Mouse (Mus musculus) forebrain, embryonic 11.5 days (tissue): ENCODE data around the gene Bloc1s4. TPM values are rescaled to one million over a fixed set of nuclear protein-coding genes. Genes with fewer than 3 reads are reported as not detected.

Source experiments
- ATAC-seq: fragments of 200-750 bp; cut with Nextera tagmentation; replicated peaks from 2 replicates; pipeline ENCODE4 v1.8.0; 2017; ENCODE audit warnings: moderate TSS enrichment; ENCODE audit not compliant: low FRiP score
- DNase-seq: peaks from one replicate; pipeline ENCODE4 v3.0.0-alpha.2; 2017; ENCODE audit warnings: low spot score
- H3K27ac ChIP-seq: fragments of 300-500 bp; sonication (generic); 2 replicates; pipeline ENCODE4 v1.5.1; 2014; ENCODE audit warnings: low read depth, low read length
- H3K27me3 ChIP-seq: fragments of 300-500 bp; sonication (generic); 2 replicates; pipeline ENCODE4 v1.6.1; 2014; ENCODE audit warnings: mild to moderate bottlenecking, low read length, mixed read lengths; ENCODE audit not compliant: control insufficient read depth, insufficient read depth
- H3K36me3 ChIP-seq: fragments of 300-500 bp; sonication (generic); 2 replicates; pipeline ENCODE4 v1.6.1; 2014; ENCODE audit warnings: mild to moderate bottlenecking, low read length, moderate library complexity, mixed read lengths; ENCODE audit not compliant: control insufficient read depth, insufficient read depth
- H3K4me1 ChIP-seq: fragments of 300-500 bp; sonication (generic); replicated peaks from 2 replicates; pipeline ENCODE4 v1.6.1; 2014; ENCODE audit warnings: low read length, mixed read lengths; ENCODE audit not compliant: control insufficient read depth, insufficient read depth
- H3K4me2 ChIP-seq: fragments of 300-500 bp; sonication (generic); 2 replicates; pipeline ENCODE4 v1.6.1; 2014; ENCODE audit warnings: low read depth, mild to moderate bottlenecking, low read length, moderate library complexity, mixed read lengths; ENCODE audit not compliant: severe bottlenecking
- H3K4me3 ChIP-seq: fragments of 300-500 bp; sonication (generic); 2 replicates; pipeline ENCODE4 v1.5.1; 2014; ENCODE audit warnings: low read depth, low read length
- H3K9ac ChIP-seq: fragments of 300-500 bp; sonication (generic); 2 replicates; pipeline ENCODE4 v1.6.1; 2014; ENCODE audit warnings: low read length
- H3K9me3 ChIP-seq: fragments of 300-500 bp; sonication (generic); 2 replicates; pipeline ENCODE4 v1.6.1; 2016; ENCODE audit warnings: low read length, mixed read lengths; ENCODE audit not compliant: control insufficient read depth
- WGBS: fragments of 180-500 bp; shearing (Covaris S2); extraction: QIAGEN DNeasy Blood & Tissue Kit; methylation state at CpG from one replicate; pipeline ENCODE4 v1.1.7; 2014; 5-methylcytosine and 5-hydroxymethylcytosine counted together
- polyA plus RNA-seq: library from polyadenylated mRNA; unstranded; fragments of >200 nt; fragmentation: Nextera tagmentation; extraction: Ambion mirVana; gene quantifications from 2 replicates; pipeline ENCODE4 v1.2.1, GENCODE M21; 2014

Bloc1s4 gene
- polyA plus RNA-seq, 1 experiment from 2014 or later, result 22.9 TPM

DNA sequence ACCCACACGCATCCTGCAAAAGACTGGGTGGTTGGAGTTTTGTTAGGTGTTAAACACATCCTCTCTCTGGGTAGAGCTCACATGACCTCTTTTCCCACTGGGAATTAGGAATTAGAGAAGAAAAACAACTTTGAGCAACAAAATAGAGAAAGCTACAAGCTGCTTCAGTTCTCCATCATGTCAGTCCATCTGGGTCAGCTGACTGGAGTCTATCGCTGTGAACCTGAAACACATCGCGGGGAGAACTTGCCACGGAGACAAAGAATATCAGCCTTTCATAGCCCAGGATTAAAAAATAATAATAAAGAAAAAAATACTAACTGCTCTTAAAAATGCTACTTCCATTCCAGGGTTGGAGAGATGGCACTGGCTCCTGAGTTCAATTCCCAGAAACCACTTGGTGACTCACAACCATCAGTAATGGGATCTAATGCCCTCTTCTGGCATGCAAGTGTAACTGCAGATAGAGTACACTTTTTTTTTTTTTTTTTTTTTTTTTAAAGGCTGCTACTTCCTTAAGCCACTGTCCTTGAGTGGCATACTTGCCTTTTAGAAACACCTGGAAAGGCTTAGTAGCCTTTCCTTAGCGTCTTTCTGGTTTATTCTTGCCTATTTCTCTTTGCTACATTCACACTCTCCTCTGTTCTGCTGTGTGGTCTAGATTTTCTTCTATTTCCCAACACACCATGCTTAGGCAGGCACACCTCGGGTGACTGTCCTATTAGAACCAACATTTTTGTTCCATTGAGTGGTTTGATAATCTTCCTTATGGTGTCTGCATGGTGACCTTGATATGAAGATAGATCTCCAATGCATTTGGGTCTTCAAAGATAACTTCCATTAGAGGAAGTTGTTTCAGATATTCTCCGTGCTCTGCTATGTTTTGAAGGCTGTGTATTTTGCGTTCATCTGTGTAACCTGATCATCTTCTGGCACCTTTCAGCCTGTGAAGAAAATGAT is 1.9 kb upstream of the Bloc1s4 start:
- WGBS, result 71% methylated on average over 9 of the region's 9 CpGs
- Histone ChIP-seq H3K4me2 (no peak overlapping the region), H3K36me3 (no peaks in the 10 kb centered on the region), H3K4me1 (peaks cover 5% of the 10 kb centered on the region; the same call in 1 of the 2 replicates), H3K27ac (no peak overlapping the region), H3K9ac (no peak overlapping the region), H3K9me3 (no peaks in the 10 kb centered on the region), H3K4me3 (no peak overlapping the region), H3K27me3 (no peaks in the 10 kb centered on the region)
- DNase-seq (no peak), ATAC-seq (no peak)

- H3K36me3 ChIP-seq, result no peaks in the 10 kb centered on the region
- DNase-seq (no peak), ATAC-seq (peak; percentile 72; the same call in 1 of the 2 replicates)
- H3K9ac ChIP-seq, result peak overlapping the region; percentile 83
- peaks cover 5% of the 10 kb centered on the region; the same call in 1 of the 2 replicates for H3K4me1 ChIP-seq
- peak overlapping the region; percentile 90 for H3K4me3 ChIP-seq
- WGBS, result 4% methylated on average over 76 of the region's 76 CpGs
- no peak overlapping the region for H3K27ac ChIP-seq
- H3K4me2 ChIP-seq, result peak overlapping the region; percentile 98
- no peaks in the 10 kb centered on the region for H3K27me3 ChIP-seq
- no peaks in the 10 kb centered on the region for H3K9me3 ChIP-seq
These were observed 485 bp downstream of the Bloc1s4 start for GRCm38 (mm10) chr5:36747794-36748535.

GRCm38 (mm10) chr5:36747071-36747470 is 1.4 kb downstream of the Bloc1s4 start:
- peaks cover 5% of the 10 kb centered on the region; the same call in 1 of the 2 replicates for H3K4me1 ChIP-seq
- H3K27me3 ChIP-seq, result no peaks in the 10 kb centered on the region
- no peak overlapping the region for H3K9ac ChIP-seq
- ATAC-seq (no peak), DNase-seq (no peak)
- WGBS, result 88% methylated on average over 7 of the region's 7 CpGs
- peak overlapping the region; percentile 90 for H3K4me3 ChIP-seq
- no peaks in the 10 kb centered on the region for H3K9me3 ChIP-seq
- no peaks in the 10 kb centered on the region for H3K36me3 ChIP-seq
- H3K4me2 ChIP-seq, result peak overlapping the region; percentile 98; the same call in 1 of the 2 replicates
- H3K27ac ChIP-seq, result no peak overlapping the region

GRCm38 (mm10) chr5:36742126-36742848 is 6.2 kb downstream of the Bloc1s4 start:
- Histone ChIP-seq H3K9ac (no peak overlapping the region), H3K4me3 (no peak overlapping the region), H3K27me3 (no peaks in the 10 kb centered on the region), H3K36me3 (no peaks in the 10 kb centered on the region), H3K4me1 (peaks cover 5% of the 10 kb centered on the region; the same call in 1 of the 2 replicates), H3K27ac (no peak overlapping the region), H3K4me2 (no peak overlapping the region), H3K9me3 (no peaks in the 10 kb centered on the region)
- 45% methylated on average over 16 of the region's 16 CpGs for WGBS
- DNase-seq (peak; percentile 89), ATAC-seq (no peak)

DNA sequence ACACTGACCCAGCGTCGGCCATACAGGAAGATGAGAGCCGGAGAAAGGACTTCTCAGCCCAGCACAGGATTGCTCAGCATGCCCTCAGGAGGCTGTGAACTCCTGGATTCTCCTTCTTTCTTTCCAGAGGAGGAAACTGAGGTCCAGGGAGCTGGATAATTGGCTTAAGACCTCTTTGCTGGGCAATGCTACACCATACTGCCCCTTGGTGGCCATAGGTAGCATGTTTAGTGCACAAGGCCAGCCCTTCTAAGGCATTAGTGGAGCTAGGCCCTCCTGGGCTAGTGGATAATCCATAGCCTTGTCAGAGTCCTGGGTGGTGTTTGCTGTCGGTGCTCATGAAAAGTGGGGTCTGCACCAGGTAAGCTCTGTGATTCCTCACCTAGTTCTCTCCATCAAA is 8.6 kb downstream of the Bloc1s4 start:
- no peak overlapping the region for H3K4me2 ChIP-seq
- H3K4me1 ChIP-seq, result no peaks in the 10 kb centered on the region
- no peak overlapping the region for H3K27ac ChIP-seq
- H3K4me3 ChIP-seq, result no peak overlapping the region
- DNase-seq (no peak), ATAC-seq (no peak)
- H3K9ac ChIP-seq, result no peak overlapping the region
- no peaks in the 10 kb centered on the region for H3K27me3 ChIP-seq
- 66% methylated on average over 4 of the region's 4 CpGs for WGBS
- H3K36me3 ChIP-seq, result no peaks in the 10 kb centered on the region
- no peaks in the 10 kb centered on the region for H3K9me3 ChIP-seq

DNA sequence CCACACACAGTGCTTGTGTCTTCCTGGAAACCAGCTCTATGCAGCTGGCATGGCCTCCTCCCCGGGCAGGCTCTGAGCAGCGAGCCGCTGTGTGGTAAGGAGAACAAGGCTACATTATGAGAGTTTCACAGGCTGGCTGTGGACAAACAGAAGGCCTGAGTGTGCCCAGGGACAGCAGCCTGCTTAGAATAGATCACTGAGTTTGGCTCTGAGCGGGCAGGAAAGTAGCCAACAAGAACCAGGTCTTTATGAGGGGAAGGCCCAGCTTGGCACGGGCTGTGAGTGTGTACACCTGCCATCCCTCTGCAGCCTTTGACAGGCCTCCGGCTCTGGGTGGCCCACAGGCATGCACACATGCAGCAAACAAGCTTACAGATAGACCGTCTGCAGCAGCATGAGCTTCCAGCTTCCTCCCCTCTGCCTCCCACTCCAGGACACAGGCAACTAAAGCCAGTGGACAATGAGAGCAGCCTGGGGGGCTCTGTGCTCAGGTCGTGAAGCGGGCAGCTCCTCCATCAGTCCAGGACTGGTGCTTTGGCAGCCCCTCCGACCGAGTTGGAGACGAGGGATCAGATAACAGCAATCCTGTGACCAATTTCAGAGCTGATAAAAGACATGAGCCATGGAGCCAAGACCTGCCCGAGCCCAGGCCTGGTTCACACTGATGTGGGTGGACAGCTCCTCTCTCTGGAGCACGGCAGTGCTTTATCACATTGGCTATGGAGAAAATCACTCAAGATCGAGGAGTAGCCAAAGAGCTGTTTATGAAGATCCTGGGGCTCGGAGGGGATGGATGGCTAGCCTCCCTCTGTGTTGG is 9.4 kb downstream of the Bloc1s4 start:
- H3K9me3 ChIP-seq, result no peaks in the 10 kb centered on the region
- no peaks in the 10 kb centered on the region for H3K4me1 ChIP-seq
- no peak overlapping the region for H3K9ac ChIP-seq
- no peaks in the 10 kb centered on the region for H3K27me3 ChIP-seq
- no peak overlapping the region for H3K4me3 ChIP-seq
- H3K36me3 ChIP-seq, result no peaks in the 10 kb centered on the region
- DNase-seq (no peak), ATAC-seq (no peak)
- WGBS, result 70% methylated on average over 16 of the region's 16 CpGs
- no peak overlapping the region for H3K4me2 ChIP-seq
- no peak overlapping the region for H3K27ac ChIP-seq

GRCm38 (mm10) chr5:36737765-36738164 is 10.7 kb downstream of the Bloc1s4 start:
- Histone ChIP-seq H3K27ac (no peak overlapping the region), H3K9ac (no peak overlapping the region), H3K4me3 (no peak overlapping the region), H3K4me1 (no peaks in the 10 kb centered on the region), H3K4me2 (no peak overlapping the region), H3K9me3 (no peaks in the 10 kb centered on the region), H3K27me3 (no peaks in the 10 kb centered on the region), H3K36me3 (no peaks in the 10 kb centered on the region)
- 66% methylated on average over 4 of the region's 4 CpGs for WGBS
- no peak for DNase-seq
- no peak for ATAC-seq
